Mouse (Mus musculus) gastrocnemius, adult 2 months (tissue): ENCODE results near the gene Nek1. TPM values are rescaled to one million over a fixed set of nuclear protein-coding genes. Genes with fewer than 3 reads are reported as not detected.

Experiments used
- DNase-seq: peaks from one replicate; pipeline ENCODE4 v3.0.0; 2022
- H3K27ac ChIP-seq: fragments of 200-600 bp; 2 replicates; pipeline ENCODE4 v1.8.1; 2022; ENCODE audit warnings: mild to moderate bottlenecking
- H3K4me3 ChIP-seq: fragments of 200-600 bp; 2 replicates; pipeline ENCODE4 v1.8.1; 2022; ENCODE audit warnings: mild to moderate bottlenecking, moderate library complexity
- CTCF ChIP-seq: fragments of 200-600 bp; IDR thresholded peaks from 2 replicates; pipeline ENCODE4 v1.8.1; 2022; ENCODE audit warnings: antibody characterized with exemption, mild to moderate bottlenecking, moderate library complexity
- intact Hi-C: fragments of 180-260 bp; cut with DNase I; formaldehyde crosslinking; loops from one replicate; pipeline ENCODE4 v1.15.1; 2025
- total RNA-seq, 2 experiments: library from RNA; stranded (reverse); gene quantifications; 2 replicates each; pipeline ENCODE4 v1.2.3; 2021

Gene Nek1
- total RNA-seq, 2 experiments from 2014 or later: 3.8 to 4.7 TPM

GRCm38 (mm10) chr8:61041951-61042350 lies 49.0 kb downstream of the Nek1 start:
- TF ChIP-seq CTCF: peak; percentile 76
- peak; percentile 51 for DNase-seq
- intact Hi-C loops: loop anchor here (5.0 kb wide), 1 partner anchor 475 kb away; no protein-coding TSS in a partner anchor
- Histone ChIP-seq H3K4me3 (no peak overlapping the region), H3K27ac (no peak overlapping the region)

GRCm38 (mm10) chr8:61043874-61044273 lies 50.9 kb downstream of the Nek1 start:
- TF ChIP-seq CTCF: no peak
- DNase-seq: no peak
- Histone ChIP-seq H3K4me3 (no peak overlapping the region), H3K27ac (no peak overlapping the region)
- intact Hi-C loops: loop anchor here (5.0 kb wide), 1 partner anchor 473 kb away; no protein-coding TSS in a partner anchor

GRCm38 (mm10) chr8:61046816-61047215 lies 53.8 kb downstream of the Nek1 start:
- TF ChIP-seq CTCF: no peak

GRCm38 (mm10) chr8:61053017-61053416 lies 60.0 kb downstream of the Nek1 start:
- no peak for TF ChIP-seq CTCF
- Histone ChIP-seq H3K27ac (no peak overlapping the region), H3K4me3 (no peak overlapping the region)
- intact Hi-C loops: no loop called here
- DNase-seq: no peak

More at GRCm38 (mm10) chr8:61046816-61047215, 53.8 kb downstream of the Nek1 start:
- Histone ChIP-seq H3K4me3 (no peak overlapping the region), H3K27ac (no peak overlapping the region)
- intact Hi-C loops: no loop called here
- DNase-seq: no peak

- Histone ChIP-seq H3K4me3 (no peak overlapping the region), H3K27ac (no peak overlapping the region)
- no peak for TF ChIP-seq CTCF
- intact Hi-C loops: no loop called here
- no peak for DNase-seq
These were observed 61.3 kb downstream of the Nek1 start for GRCm38 (mm10) chr8:61054313-61054712.

- TF ChIP-seq CTCF: no peak
- intact Hi-C loops: no loop called here
- Histone ChIP-seq H3K4me3 (no peak overlapping the region), H3K27ac (no peak overlapping the region)
- no peak for DNase-seq
These were observed 64.0 kb downstream of the Nek1 start for GRCm38 (mm10) chr8:61056997-61057396.

- no peak overlapping the region for H3K4me3 ChIP-seq
- intact Hi-C loops: no loop called here
- peak; percentile 39 for TF ChIP-seq CTCF
- DNase-seq: no peak
- no peak overlapping the region for H3K27ac ChIP-seq
These were observed 66.1 kb downstream of the Nek1 start for GRCm38 (mm10) chr8:61059143-61059542.

GRCm38 (mm10) chr8:61060412-61060811 lies 67.4 kb downstream of the Nek1 start:
- H3K4me3 ChIP-seq: no peak overlapping the region
- no peak for TF ChIP-seq CTCF
- no peak overlapping the region for H3K27ac ChIP-seq
- DNase-seq: no peak
- intact Hi-C loops: no loop called here

GRCm38 (mm10) chr8:61075059-61075458 lies 82.1 kb downstream of the Nek1 start:
- no peak overlapping the region for H3K4me3 ChIP-seq
- peak; percentile 32 for TF ChIP-seq CTCF
- no peak for DNase-seq
- no peak overlapping the region for H3K27ac ChIP-seq
- intact Hi-C loops: no loop called here

GRCm38 (mm10) chr8:61110496-61110895 lies 117.5 kb downstream of the Nek1 start:
- Histone ChIP-seq H3K27ac (no peak overlapping the region), H3K4me3 (no peak overlapping the region)
- TF ChIP-seq CTCF: no peak
- intact Hi-C loops: no loop called here
- DNase-seq: no peak

- H3K4me3 ChIP-seq: no peak overlapping the region
- H3K27ac ChIP-seq: no peak overlapping the region
- no peak for TF ChIP-seq CTCF
- DNase-seq: no peak
- intact Hi-C loops: no loop called here
These were observed 118.9 kb downstream of the Nek1 start for GRCm38 (mm10) chr8:61111940-61112339.

- no peak overlapping the region for H3K4me3 ChIP-seq
- DNase-seq: no peak
- no peak overlapping the region for H3K27ac ChIP-seq
- TF ChIP-seq CTCF: no peak
- intact Hi-C loops: loop anchor here (10.0 kb wide), 1 partner anchor 393 kb away; no protein-coding TSS in a partner anchor
These were observed 128.6 kb downstream of the Nek1 start for GRCm38 (mm10) chr8:61121631-61122030.

- Histone ChIP-seq H3K27ac (no peak overlapping the region), H3K4me3 (no peak overlapping the region)
- DNase-seq: no peak
- intact Hi-C loops: loop anchor here (10.0 kb wide), 1 partner anchor 387 kb away; no protein-coding TSS in a partner anchor
- TF ChIP-seq CTCF: no peak
These were observed 134.4 kb downstream of the Nek1 start for GRCm38 (mm10) chr8:61127299-61127861.

- intact Hi-C loops: no loop called here
- no peak for DNase-seq
- H3K4me3 ChIP-seq: no peak overlapping the region
- no peak overlapping the region for H3K27ac ChIP-seq
- TF ChIP-seq CTCF: no peak
These were observed 139.7 kb downstream of the Nek1 start for GRCm38 (mm10) chr8:61132561-61133134.
